Mouse (Mus musculus): ENCODE data around the gene Ccdc78. TPM values are rescaled to one million over a fixed set of nuclear protein-coding genes. Genes with fewer than 3 reads are reported as not detected.

The Ccdc78 gene
- total RNA-seq, 2 experiments from 2014 or later = not detected

DNA sequence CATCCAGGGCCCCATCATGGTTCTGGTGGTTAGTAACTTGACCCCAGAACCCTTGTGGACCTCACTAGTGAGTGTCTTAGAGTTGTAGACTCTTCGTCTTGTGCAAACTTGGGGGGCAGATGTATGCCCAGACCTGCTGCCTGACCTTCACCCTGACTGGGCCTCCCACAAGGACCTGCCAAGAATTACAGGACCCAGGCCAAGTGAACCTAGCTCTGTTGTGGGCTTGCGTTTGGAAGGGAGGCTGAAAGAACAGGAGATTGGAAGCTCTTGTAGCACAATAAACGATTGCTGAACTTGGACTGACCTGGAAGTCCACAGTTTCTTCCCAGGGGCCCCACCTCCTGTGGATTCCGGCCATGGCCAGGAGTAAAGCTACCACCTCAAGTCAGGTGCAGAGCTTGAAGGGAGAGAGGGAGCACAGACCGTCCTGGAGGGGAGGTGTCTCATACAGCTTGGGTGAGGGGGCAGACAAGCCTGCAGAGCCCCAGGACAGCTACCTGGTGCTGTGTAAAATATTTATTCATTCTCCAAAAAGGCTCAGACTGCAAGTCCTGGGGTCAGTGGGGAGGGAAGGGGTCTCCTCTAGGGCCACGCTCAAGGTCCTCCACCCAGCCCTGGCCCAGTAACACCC is 47.7 kb downstream of the Ccdc78 start:
- no peak for DNase-seq

DNA sequence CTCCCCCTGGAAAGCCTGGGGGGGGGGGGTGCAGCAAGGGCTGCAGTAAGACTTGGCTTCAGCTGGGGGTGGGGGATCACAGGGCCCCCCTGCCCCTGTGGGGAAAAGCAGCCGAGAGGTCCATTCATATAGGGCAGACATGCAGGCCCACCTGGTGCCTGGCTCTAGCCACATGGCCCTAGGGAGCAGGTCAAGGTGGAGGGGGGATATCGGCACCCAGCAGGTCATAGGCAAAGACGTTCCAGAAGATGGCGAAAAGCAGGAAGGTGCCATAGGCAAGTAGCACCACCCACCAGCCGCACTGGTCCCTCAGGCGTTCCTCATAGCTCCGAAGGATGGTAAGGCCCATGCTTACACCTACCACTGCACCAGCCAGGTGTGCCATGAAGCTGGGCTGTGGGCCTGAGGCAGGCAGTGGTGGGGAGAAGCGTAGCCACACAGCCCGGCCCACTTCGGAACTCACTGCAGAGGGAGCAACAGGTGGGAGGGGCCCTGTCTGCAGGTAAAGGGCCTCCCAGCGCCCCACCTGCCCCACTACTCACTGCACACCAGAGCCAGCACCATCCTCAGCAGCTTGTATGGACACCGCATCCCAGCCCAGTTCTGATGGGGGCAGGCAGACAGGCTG is 48.3 kb downstream of the Ccdc78 start:
- DNase-seq = no peak

DNA sequence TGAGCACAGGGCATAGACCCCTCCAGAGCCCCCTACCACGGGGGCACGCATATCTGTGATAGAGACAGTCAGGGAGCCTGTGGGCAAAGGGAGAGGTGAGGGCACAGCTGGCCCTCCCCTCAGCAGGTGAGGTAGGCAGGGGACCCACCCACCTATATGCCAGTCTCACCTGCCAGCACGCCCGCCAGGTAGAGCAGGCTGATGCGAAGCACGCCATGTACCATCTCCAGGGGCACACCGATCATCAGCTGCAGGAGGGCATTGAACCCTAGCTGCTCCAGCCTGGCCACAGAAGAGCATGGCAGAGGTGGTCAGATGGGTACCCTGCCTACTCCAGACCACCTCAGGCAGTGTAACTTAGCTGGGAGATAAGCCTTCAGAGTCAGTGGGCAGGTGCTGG is 48.9 kb downstream of the Ccdc78 start:
- DNase-seq = no peak

DNA sequence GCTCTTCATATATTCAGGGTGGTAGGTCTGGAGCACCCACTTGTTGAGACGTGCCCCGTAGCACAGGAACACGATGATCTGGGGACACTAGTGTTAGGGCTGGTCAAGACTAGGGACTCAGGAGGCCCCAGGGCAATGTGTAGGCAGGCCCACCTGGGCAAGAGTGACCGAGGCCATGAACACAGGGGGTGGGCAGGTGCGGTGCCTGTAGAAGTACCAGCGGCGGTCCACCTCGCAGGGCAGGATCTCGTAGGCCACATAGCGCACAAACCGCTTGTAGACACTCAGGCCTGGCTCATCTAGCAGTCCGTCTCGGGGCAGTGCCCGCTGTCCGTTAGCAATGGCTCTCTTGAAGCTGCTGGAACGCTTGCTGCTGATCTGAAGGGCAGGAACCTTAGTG is 49.4 kb downstream of the Ccdc78 start:
- DNase-seq = no peak

DNA sequence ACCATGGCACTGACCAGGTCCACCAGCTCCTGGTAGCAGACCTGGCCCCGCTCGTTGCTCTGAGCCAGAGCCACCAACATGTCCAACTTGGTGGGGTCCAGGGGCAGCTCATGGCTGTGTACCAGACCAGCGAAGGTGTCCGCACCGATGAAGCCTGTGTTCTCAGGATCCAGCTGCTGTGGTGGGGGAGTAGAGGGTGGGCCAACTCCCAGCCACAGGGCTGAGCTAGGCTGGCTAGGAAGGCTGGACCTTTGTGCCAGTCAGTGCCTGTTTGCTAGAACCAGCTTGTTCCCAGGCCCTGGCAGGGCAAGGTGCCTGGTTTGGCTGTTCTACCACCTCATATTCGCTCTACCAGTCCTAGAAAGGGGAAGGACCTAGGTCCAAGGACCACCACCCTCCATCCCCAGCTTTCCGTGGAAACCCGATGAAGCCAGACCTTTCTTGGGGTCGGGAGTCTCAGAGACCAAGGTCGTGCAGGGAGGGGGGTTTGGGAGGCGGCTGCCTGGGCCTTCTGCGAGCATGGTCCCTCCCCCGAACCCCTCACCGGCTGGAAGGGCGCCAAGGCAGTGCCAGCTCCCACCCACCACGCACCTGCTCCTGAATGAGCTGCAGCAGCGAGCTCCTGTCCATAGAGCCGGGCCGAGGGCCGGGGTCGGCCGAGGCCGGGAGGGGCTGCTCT is 50.2 kb downstream of the Ccdc78 start:
- no peak for DNase-seq

DNA sequence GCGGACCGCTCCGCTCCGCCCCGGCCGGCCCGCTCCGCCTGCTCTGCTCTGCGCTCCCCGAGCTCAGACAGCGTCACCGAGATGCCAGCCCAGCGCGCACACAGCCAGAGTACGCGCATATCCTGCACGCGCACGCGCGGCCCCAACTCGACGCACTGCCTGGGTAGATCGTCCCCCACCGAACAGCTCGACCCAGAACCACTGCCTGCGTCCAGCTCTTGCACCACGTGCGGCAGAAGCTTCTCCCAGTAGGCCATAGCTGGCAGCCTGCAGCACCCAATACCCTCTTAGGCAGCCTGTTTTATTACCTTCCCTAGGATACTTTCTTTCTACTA is 50.7 kb downstream of the Ccdc78 start, which contains the start of gene Rhbdl1:
TSS of gene Rhbdl1 (minus strand) at position 220 of the 335 bp plus-strand sequence.
- peak; percentile 86 for DNase-seq

DNA sequence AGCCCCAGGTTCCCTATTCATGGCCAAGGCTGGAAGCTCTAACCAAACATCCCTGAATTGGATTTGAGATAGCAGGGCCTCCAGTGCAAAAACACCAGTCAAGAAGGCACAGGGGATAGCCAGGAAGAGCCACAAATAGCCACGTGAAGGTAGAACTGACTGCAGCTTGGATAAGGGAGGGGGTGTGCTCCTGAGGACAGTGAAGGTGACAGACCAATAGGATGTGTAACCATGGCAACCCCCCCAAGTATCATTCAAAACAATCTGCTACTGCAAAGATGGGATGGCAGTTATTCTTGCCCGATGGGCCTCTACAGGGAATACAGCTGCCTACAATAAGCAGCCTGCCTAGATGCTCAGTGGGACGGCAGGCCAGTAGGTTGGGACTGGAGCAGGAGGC is 51.2 kb downstream of the Ccdc78 start:
- no peak for DNase-seq

DNA sequence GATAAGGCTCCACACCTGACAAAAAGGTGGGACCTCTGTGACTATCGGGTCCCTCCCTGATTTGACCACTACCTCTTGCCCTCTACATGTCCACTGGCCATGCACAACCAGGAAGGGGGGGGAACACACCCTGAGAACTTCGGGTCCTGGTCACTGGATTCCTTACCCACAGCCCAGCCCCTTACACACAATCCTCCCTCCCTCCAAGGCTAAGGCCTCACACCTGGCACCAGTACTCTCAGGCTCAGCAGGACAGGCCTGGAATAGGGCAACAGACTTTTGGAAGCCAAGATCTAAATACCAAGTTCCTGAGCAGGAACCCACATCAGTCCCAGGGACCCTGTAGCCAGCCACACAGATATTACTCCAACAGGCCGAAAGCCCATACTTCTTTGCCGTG is 52.5 kb downstream of the Ccdc78 start:
- peak; percentile 66 for DNase-seq

DNA sequence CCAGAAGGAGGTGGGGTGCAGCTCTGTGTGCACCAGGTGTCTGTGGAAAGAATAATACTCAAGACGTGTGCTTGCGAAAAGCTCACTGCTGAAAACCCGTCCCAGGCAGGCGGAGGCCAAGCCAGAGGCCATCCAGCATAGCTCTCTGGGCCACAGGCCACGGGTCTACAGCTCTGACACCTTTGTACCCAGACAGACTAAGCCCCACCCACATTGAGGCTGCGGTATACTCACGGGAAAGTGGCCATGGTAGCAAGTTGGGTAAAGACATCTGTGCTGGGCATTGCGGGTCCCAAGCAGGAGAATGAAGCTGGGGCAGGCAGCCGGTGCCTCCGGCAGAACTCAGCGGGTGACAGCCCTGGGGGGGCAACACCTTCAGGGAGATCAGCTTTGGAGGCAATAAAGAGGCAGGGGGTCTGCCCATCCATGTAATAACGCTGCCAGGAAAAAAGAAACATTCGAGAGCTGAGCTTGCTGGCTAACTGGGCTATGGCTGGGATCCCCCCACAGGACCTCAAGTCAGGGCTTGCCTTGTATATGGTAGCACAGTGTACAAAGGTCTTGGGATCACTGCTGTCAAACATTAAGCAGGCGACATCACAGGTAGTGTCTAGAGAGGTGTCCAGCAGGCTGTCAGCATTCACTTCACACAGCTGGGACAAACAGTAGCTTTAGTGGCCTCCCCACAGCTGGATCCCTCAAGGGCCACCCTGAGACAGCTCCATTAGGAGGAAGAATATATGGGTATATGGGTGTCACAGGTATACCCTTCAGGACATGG is 53.3 kb downstream of the Ccdc78 start:
- no peak for DNase-seq

Small RNA genes lying within 50 kb of the gene (microRNA-seq; reads per million reads assigned to microRNA genes)
- gene Gm25083 (ENCODE audit: borderline replicate concordance in 2 of 2) = 0 reads per million in 2 experiments
- gene Mir3082 (ENCODE audit: borderline replicate concordance in 2 of 2) = 0 reads per million in 2 experiments
- 0 to 1.3 reads per million in 2 experiments for gene Mir6966 (ENCODE audit: borderline replicate concordance in 2 of 2)

Other genes starting within 250 kb of the Ccdc78 start
- 1 to 10 TPM; 1.4 to 2.3 TPM for gene Sox8, start 215.9 kb upstream of the Ccdc78 start, total RNA-seq (2021)
- gene Lmf1, start 207.5 kb upstream of the Ccdc78 start, total RNA-seq (2021) = 10 to 100 TPM; 11.6 to 16.6 TPM
- not detected for gene Gng13, start 69.4 kb upstream of the Ccdc78 start, total RNA-seq (2021)
- 1 to 10 TPM in 1 of 2 experiments, under 1 TPM in 1; 0.33 to 1.2 TPM for gene Chtf18, start 59.2 kb upstream of the Ccdc78 start, total RNA-seq (2021)
- 1 to 10 TPM; 2.9 to 3.9 TPM for gene Rpusd1, start 58.9 kb upstream of the Ccdc78 start, total RNA-seq (2021)
- not detected for gene Mslnl, start 50.5 kb upstream of the Ccdc78 start, total RNA-seq (2021)
- gene Msln, start 32.2 kb upstream of the Ccdc78 start, total RNA-seq (2021) = under 1 TPM; 0.43 to 0.62 TPM
- gene Narfl, start 12.8 kb upstream of the Ccdc78 start, total RNA-seq (2021) = 10 to 100 TPM; 28.9 to 30.8 TPM
- 10 to 100 TPM in 1 of 2 experiments, 1 to 10 TPM in 1; 9.0 to 10.5 TPM for gene Haghl, start 907 bp upstream of the Ccdc78 start, total RNA-seq (2021)
- 10 to 100 TPM; 35.0 to 38.5 TPM for gene Fam173a, start 6.3 kb downstream of the Ccdc78 start, total RNA-seq (2021)
- gene AC134908.4, start 9.1 kb downstream of the Ccdc78 start, total RNA-seq (2021) = not detected
- 10 to 100 TPM; 48.4 to 72.2 TPM for gene Metrn, start 10.6 kb downstream of the Ccdc78 start, total RNA-seq (2021)
- 1 to 10 TPM; 1.5 to 1.7 TPM for gene Fbxl16, start 22.5 kb downstream of the Ccdc78 start, total RNA-seq (2021)
- 10 to 100 TPM in 1 of 2 experiments, 1 to 10 TPM in 1; 9.3 to 10.5 TPM for gene Wdr24, start 37.0 kb downstream of the Ccdc78 start, total RNA-seq (2021)
- gene Jmjd8, start 42.3 kb downstream of the Ccdc78 start, total RNA-seq (2021) = 10 to 100 TPM; 14.3 to 18.9 TPM
- 10 to 100 TPM; 76.9 to 84.4 TPM for gene Stub1, start 46.8 kb downstream of the Ccdc78 start, total RNA-seq (2021)
- gene Rhbdl1, start 50.7 kb downstream of the Ccdc78 start, total RNA-seq (2021) = 10 to 100 TPM; 18.3 to 20.8 TPM
- 10 to 100 TPM; 13.8 to 16.5 TPM for gene Gm20683, start 55.2 kb downstream of the Ccdc78 start, total RNA-seq (2021)
- gene Rhot2, start 58.3 kb downstream of the Ccdc78 start, total RNA-seq (2021) = 10 to 100 TPM; 54.4 to 76.1 TPM
- 1 to 10 TPM; 1.2 to 2.1 TPM for gene Wdr90, start 74.9 kb downstream of the Ccdc78 start, total RNA-seq (2021)
- 100 to 1,000 TPM; 102 to 114 TPM for gene Mcrip2, start 82.2 kb downstream of the Ccdc78 start, total RNA-seq (2021)
- 10 to 100 TPM; 31.9 to 37.0 TPM for gene Mettl26, start 88.5 kb downstream of the Ccdc78 start, total RNA-seq (2021)
- gene Wfikkn1, start 94.3 kb downstream of the Ccdc78 start, total RNA-seq (2021) = under 1 TPM; 0.35 to 0.36 TPM
- 10 to 100 TPM in 1 of 2 experiments, 1 to 10 TPM in 1; 8.7 to 11.0 TPM for gene Rab40c, start 133.1 kb downstream of the Ccdc78 start, total RNA-seq (2021)
- gene Pigq, start 158.4 kb downstream of the Ccdc78 start, total RNA-seq (2021) = 10 to 100 TPM; 30.0 to 31.9 TPM
- not detected for gene Nhlrc4, start 158.4 kb downstream of the Ccdc78 start, total RNA-seq (2021)
- gene A930017K11Rik, start 166.0 kb downstream of the Ccdc78 start, total RNA-seq (2021) = not detected
- gene Capn15, start 199.2 kb downstream of the Ccdc78 start, total RNA-seq (2021) = 1 to 10 TPM; 5.6 to 6.8 TPM

Data from gastrocnemius, postnatal 25 days (tissue).